Mouse (Mus musculus) liver, adult 2 months (tissue): Measurements from ENCODE around the gene Fam102a.
"Not testable (repeated sequence)": the region's sequence is repeated elsewhere in the genome, so short reads cannot be mapped to it uniquely, and the experiment has no call there.

Experiments used
- CTCF ChIP-seq: fragments of 200-500 bp; IDR thresholded peaks from 2 replicates; pipeline ENCODE4 v1.5.1; 2011; ENCODE audit warnings: low read depth, low read length, control low read depth
- POLR2A ChIP-seq: fragments of 200-500 bp; IDR thresholded peaks from 2 replicates; pipeline ENCODE4 v1.6.1; 2011; ENCODE audit warnings: low read length, control low read depth; ENCODE audit not compliant: insufficient read depth; ENCODE audit errors: extremely low read depth

- not testable (repeated sequence) for TF ChIP-seq CTCF, POLR2A
These were observed 44.4 kb upstream of the Fam102a start for GRCm38 (mm10) chr2:32490730-32491129.
